Mouse (Mus musculus): ENCODE measurements around the gene Slc16a13. TPM values are rescaled to one million over a fixed set of nuclear protein-coding genes. Genes with fewer than 3 reads are reported as not detected.

Slc16a13 gene
- polyA plus RNA-seq, 1 experiment from 2014 or later: 18.7 TPM

GRCm38 (mm10) chr11:70229260-70230010 is 8.6 kb upstream of the Slc16a13 start, which contains the start of gene Bcl6b:
Gene Bcl6b (minus strand): TSS chr11:70229798.
- WGBS: 2% methylated on average over 39 of the region's 39 CpGs
- H3K27ac ChIP-seq: no peak within 1 kb of the TSS
- peak within 1 kb of the TSS; percentile 47 for H3K4me2 ChIP-seq (replicated peaks)
- peak within 1 kb of the TSS; percentile 28 for H3K9ac ChIP-seq (replicated peaks)
- H3K4me3 ChIP-seq (replicated peaks): peak within 1 kb of the TSS; percentile 28
- peak; percentile 22; the same call in 1 of the 2 replicates for ATAC-seq
- peaks cover 65% of the 10 kb centered on the region for H3K27me3 ChIP-seq
- H3K4me1 ChIP-seq (replicated peaks): peaks cover 43% of the 10 kb centered on the region
- H3K36me3 ChIP-seq: peaks cover 3% of the 10 kb centered on the region; the same call in 1 of the 2 replicates
- no peaks in the 10 kb centered on the region for H3K9me3 ChIP-seq

- under 1% methylated on average over 19 of the region's 19 CpGs for WGBS
These were observed 8.0 kb upstream of the Slc16a13 start for GRCm38 (mm10) chr11:70228828-70229227.

GRCm38 (mm10) chr11:70227661-70228245 is 6.9 kb upstream of the Slc16a13 start:
- ATAC-seq: no peak
- Histone ChIP-seq H3K9me3 (no peaks in the 10 kb centered on the region), H3K27me3 (peaks cover 74% of the 10 kb centered on the region), H3K9ac (replicated peaks) (no peak overlapping the region), H3K36me3 (no peaks in the 10 kb centered on the region), H3K4me2 (replicated peaks) (peak overlapping the region; percentile 47), H3K4me3 (replicated peaks) (no peak overlapping the region), H3K27ac (no peak overlapping the region), H3K4me1 (replicated peaks) (peaks cover 37% of the 10 kb centered on the region)
- 94% methylated on average over 4 of the region's 4 CpGs for WGBS

More at GRCm38 (mm10) chr11:70228828-70229227, 8.0 kb upstream of the Slc16a13 start:
- peak overlapping the region; percentile 47 for H3K4me2 ChIP-seq (replicated peaks)
- peak overlapping the region; percentile 28 for H3K4me3 ChIP-seq (replicated peaks)
- peaks cover 43% of the 10 kb centered on the region for H3K4me1 ChIP-seq (replicated peaks)
- no peak overlapping the region for H3K27ac ChIP-seq
- ATAC-seq: peak; percentile 68
- no peaks in the 10 kb centered on the region for H3K9me3 ChIP-seq
- no peaks in the 10 kb centered on the region for H3K36me3 ChIP-seq
- H3K27me3 ChIP-seq: peaks cover 71% of the 10 kb centered on the region
- peak overlapping the region; percentile 28 for H3K9ac ChIP-seq (replicated peaks)

GRCm38 (mm10) chr11:70227126-70227525 is 6.3 kb upstream of the Slc16a13 start:
- Histone ChIP-seq H3K4me3 (replicated peaks) (no peak overlapping the region; the same call in 1 of the 2 replicates), H3K27ac (no peak overlapping the region), H3K9ac (replicated peaks) (no peak overlapping the region), H3K27me3 (peaks cover 74% of the 10 kb centered on the region), H3K4me1 (replicated peaks) (peaks cover 35% of the 10 kb centered on the region), H3K9me3 (no peaks in the 10 kb centered on the region), H3K4me2 (replicated peaks) (peak overlapping the region; percentile 45), H3K36me3 (no peaks in the 10 kb centered on the region)
- no peak for ATAC-seq
- 41% methylated on average over 5 of the region's 5 CpGs for WGBS

- no peak for ATAC-seq
- Histone ChIP-seq H3K4me1 (replicated peaks) (peaks cover 41% of the 10 kb centered on the region), H3K27me3 (peaks cover 74% of the 10 kb centered on the region), H3K36me3 (no peaks in the 10 kb centered on the region), H3K4me2 (replicated peaks) (peak overlapping the region; percentile 45), H3K9ac (replicated peaks) (peak overlapping the region; percentile 34; the same call in 1 of the 2 replicates), H3K27ac (no peak overlapping the region), H3K4me3 (replicated peaks) (peak overlapping the region; percentile 29), H3K9me3 (no peaks in the 10 kb centered on the region)
- WGBS: 8% methylated on average over 18 of the region's 18 CpGs
These were observed 5.7 kb upstream of the Slc16a13 start for GRCm38 (mm10) chr11:70226602-70226890.

- 20% methylated on average over 27 of the region's 27 CpGs for WGBS
- peak overlapping the region; percentile 34; the same call in 1 of the 2 replicates for H3K9ac ChIP-seq (replicated peaks)
- H3K27me3 ChIP-seq: peaks cover 73% of the 10 kb centered on the region
- peak overlapping the region; percentile 29 for H3K4me3 ChIP-seq (replicated peaks)
- H3K27ac ChIP-seq: no peak overlapping the region
- no peaks in the 10 kb centered on the region for H3K9me3 ChIP-seq
- H3K4me1 ChIP-seq (replicated peaks): peaks cover 43% of the 10 kb centered on the region
- H3K36me3 ChIP-seq: no peaks in the 10 kb centered on the region
- no peak for ATAC-seq
- peak overlapping the region; percentile 45 for H3K4me2 ChIP-seq (replicated peaks)
These were observed 5.1 kb upstream of the Slc16a13 start for GRCm38 (mm10) chr11:70225798-70226601.

- Histone ChIP-seq H3K4me3 (replicated peaks) (no peak overlapping the region), H3K27ac (no peak overlapping the region), H3K4me1 (replicated peaks) (peaks cover 44% of the 10 kb centered on the region), H3K9ac (replicated peaks) (no peak overlapping the region), H3K4me2 (replicated peaks) (no peak overlapping the region), H3K36me3 (no peaks in the 10 kb centered on the region), H3K9me3 (no peaks in the 10 kb centered on the region), H3K27me3 (peaks cover 51% of the 10 kb centered on the region)
- ATAC-seq: no peak
- 90% methylated on average over 9 of the region's 9 CpGs for WGBS
These were observed 2.9 kb upstream of the Slc16a13 start for GRCm38 (mm10) chr11:70223724-70224123.

GRCm38 (mm10) chr11:70221603-70222500 is 988 bp upstream of the Slc16a13 start:
- WGBS: 10% methylated on average over 14 of the region's 14 CpGs
- Histone ChIP-seq H3K9ac (replicated peaks) (peak overlapping the region; percentile 57), H3K4me1 (replicated peaks) (peaks cover 44% of the 10 kb centered on the region), H3K4me2 (replicated peaks) (peak overlapping the region; percentile 90), H3K27me3 (peaks cover 42% of the 10 kb centered on the region), H3K9me3 (no peaks in the 10 kb centered on the region), H3K4me3 (replicated peaks) (peak overlapping the region; percentile 52), H3K36me3 (peaks cover 14% of the 10 kb centered on the region), H3K27ac (peak overlapping the region; percentile 85)
- no peak for ATAC-seq

- H3K4me2 ChIP-seq (replicated peaks): peak overlapping the region; percentile 90
- H3K4me1 ChIP-seq (replicated peaks): peaks cover 38% of the 10 kb centered on the region
- H3K9me3 ChIP-seq: no peaks in the 10 kb centered on the region
- peak overlapping the region; percentile 52 for H3K4me3 ChIP-seq (replicated peaks)
- ATAC-seq: no peak
- peaks cover 17% of the 10 kb centered on the region for H3K36me3 ChIP-seq
- H3K9ac ChIP-seq (replicated peaks): peak overlapping the region; percentile 90
- under 1% methylated on average over 24 of the region's 24 CpGs for WGBS
- H3K27ac ChIP-seq: peak overlapping the region; percentile 85
- H3K27me3 ChIP-seq: peaks cover 42% of the 10 kb centered on the region
These were observed 541 bp downstream of the Slc16a13 start for GRCm38 (mm10) chr11:70220323-70220722.

GRCm38 (mm10) chr11:70219873-70220272 is 991 bp downstream of the Slc16a13 start:
- ATAC-seq: no peak
- Histone ChIP-seq H3K4me3 (replicated peaks) (peak overlapping the region; percentile 52), H3K9me3 (no peaks in the 10 kb centered on the region), H3K4me1 (replicated peaks) (peaks cover 43% of the 10 kb centered on the region), H3K4me2 (replicated peaks) (peak overlapping the region; percentile 90), H3K36me3 (peaks cover 17% of the 10 kb centered on the region), H3K27ac (peak overlapping the region; percentile 85), H3K27me3 (peaks cover 42% of the 10 kb centered on the region), H3K9ac (replicated peaks) (peak overlapping the region; percentile 90)
- WGBS: 58% methylated on average over 7 of the region's 7 CpGs
